Mouse (Mus musculus) neural tube, embryonic 11.5 days (tissue): Measurements from ENCODE around the gene Rnf144a. TPM values are rescaled to one million over a fixed set of nuclear protein-coding genes. Genes with fewer than 3 reads are reported as not detected.
A peak's percentile ranks its signal among the peaks of the same experiment; 100 is the strongest.

Source experiments
- ATAC-seq: fragments of 200-750 bp; cut with Nextera tagmentation; 2 replicates; pipeline ENCODE4 v1.8.0; 2017; ENCODE audit warnings: moderate number of reproducible peaks, mild to moderate bottlenecking, moderate TSS enrichment, moderate library complexity; ENCODE audit not compliant: insufficient read depth, low FRiP score, low TSS enrichment
- DNase-seq: peaks from one replicate; pipeline ENCODE4 v3.0.0-alpha.2; 2015; ENCODE audit warnings: low spot score
- H3K27ac ChIP-seq: fragments of 300-500 bp; sonication (generic); 2 replicates; pipeline ENCODE4 v1.5.1; 2014; ENCODE audit warnings: low read depth, mild to moderate bottlenecking, low read length
- H3K27me3 ChIP-seq: fragments of 300-500 bp; sonication (generic); 2 replicates; pipeline ENCODE4 v1.6.1; 2014; ENCODE audit warnings: mild to moderate bottlenecking, low read length, mixed read lengths; ENCODE audit not compliant: control insufficient read depth, insufficient read depth
- H3K36me3 ChIP-seq: fragments of 300-500 bp; sonication (generic); 2 replicates; pipeline ENCODE4 v1.6.1; 2014; ENCODE audit warnings: mild to moderate bottlenecking, low read length, moderate library complexity, mixed read lengths; ENCODE audit not compliant: control insufficient read depth, insufficient read depth
- H3K4me1 ChIP-seq: fragments of 300-500 bp; sonication (generic); 2 replicates; pipeline ENCODE4 v1.6.1; 2014; ENCODE audit warnings: low read length, mixed read lengths; ENCODE audit not compliant: control insufficient read depth, insufficient read depth
- H3K4me2 ChIP-seq: fragments of 300-500 bp; sonication (generic); 2 replicates; pipeline ENCODE4 v1.6.1; 2014; ENCODE audit warnings: low read depth, mild to moderate bottlenecking, moderate library complexity
- H3K4me3 ChIP-seq: fragments of 300-500 bp; sonication (generic); 2 replicates; pipeline ENCODE4 v1.5.1; 2014; ENCODE audit warnings: low read depth, low read length
- H3K9ac ChIP-seq: fragments of 300-500 bp; sonication (generic); 2 replicates; pipeline ENCODE4 v1.6.1; 2014; ENCODE audit warnings: mild to moderate bottlenecking, low read length
- H3K9me3 ChIP-seq: fragments of 300-500 bp; sonication (generic); 2 replicates; pipeline ENCODE4 v1.6.1; 2016; ENCODE audit warnings: low read length; ENCODE audit not compliant: control insufficient read depth
- WGBS: fragments of 180-500 bp; shearing (Covaris S2); extraction: QIAGEN DNeasy Blood & Tissue Kit; methylation state at CpG from one replicate; pipeline ENCODE4 v1.1.7; 2014; 5-methylcytosine and 5-hydroxymethylcytosine counted together
- polyA plus RNA-seq: library from polyadenylated mRNA; unstranded; fragments of >200 nt; fragmentation: Nextera tagmentation; extraction: Ambion mirVana; gene quantifications from 2 replicates; pipeline ENCODE4 v1.2.1, GENCODE M21; 2014

The Rnf144a gene
- polyA plus RNA-seq = 27.2 and 29.1 TPM in 2 replicates

- Histone ChIP-seq H3K4me2 (peak within 1 kb of the TSS; percentile 73), H3K27me3 (no peaks in the 10 kb centered on the region), H3K4me1 (peaks cover 21% of the 10 kb centered on the region), H3K9ac (peak within 1 kb of the TSS; percentile 99), H3K4me3 (peak within 1 kb of the TSS; percentile 92), H3K27ac (peak within 1 kb of the TSS; percentile 67), H3K9me3 (no peaks in the 10 kb centered on the region), H3K36me3 (no peaks in the 10 kb centered on the region)
- DNase-seq (peak; percentile 93), ATAC-seq (peak; percentile 90)
- WGBS = 1% methylated on average over 45 of the region's 45 CpGs
Measured at GRCm38 (mm10) chr12:26415104-26415771, at the start of gene Rnf144a. TSS of gene Rnf144a (minus strand) at chr12:26415254.

GRCm38 (mm10) chr12:26460091-26460490 is 45.0 kb upstream of the Rnf144a start:
- H3K4me3 ChIP-seq = no peak overlapping the region
- no peak for ATAC-seq

GRCm38 (mm10) chr12:26456028-26456698 is 41.1 kb upstream of the Rnf144a start, which contains the start of gene Rsad2:
TSS of gene Rsad2 (minus strand) at chr12:26456452.
- no peak within 1 kb of the TSS for H3K9ac ChIP-seq
- H3K4me2 ChIP-seq = no peak within 1 kb of the TSS
- H3K4me3 ChIP-seq = no peak within 1 kb of the TSS
- H3K27ac ChIP-seq = no peak within 1 kb of the TSS
- H3K36me3 ChIP-seq = no peaks in the 10 kb centered on the region
- 49% methylated on average over 13 of the region's 13 CpGs for WGBS
- H3K4me1 ChIP-seq = no peaks in the 10 kb centered on the region
- no peak for ATAC-seq
- H3K27me3 ChIP-seq = no peaks in the 10 kb centered on the region
- no peaks in the 10 kb centered on the region for H3K9me3 ChIP-seq
- DNase-seq = peak; percentile 25

More at GRCm38 (mm10) chr12:26460091-26460490, 45.0 kb upstream of the Rnf144a start:
- Histone ChIP-seq H3K27ac (no peak overlapping the region), H3K4me1 (no peaks in the 10 kb centered on the region), H3K27me3 (no peaks in the 10 kb centered on the region), H3K9me3 (no peaks in the 10 kb centered on the region), H3K9ac (no peak overlapping the region), H3K36me3 (no peaks in the 10 kb centered on the region), H3K4me2 (no peak overlapping the region)
- 71% methylated on average over 2 of the region's 2 CpGs for WGBS
- DNase-seq = no peak

GRCm38 (mm10) chr12:26454682-26455081 is 39.6 kb upstream of the Rnf144a start:
- no peak overlapping the region for H3K27ac ChIP-seq
- 75% methylated on average over 5 of the region's 5 CpGs for WGBS
- no peak for DNase-seq
- no peaks in the 10 kb centered on the region for H3K4me1 ChIP-seq
- H3K4me3 ChIP-seq = no peak overlapping the region
- H3K9ac ChIP-seq = no peak overlapping the region
- no peaks in the 10 kb centered on the region for H3K36me3 ChIP-seq
- H3K9me3 ChIP-seq = no peaks in the 10 kb centered on the region
- H3K4me2 ChIP-seq = no peak overlapping the region
- ATAC-seq = no peak
- H3K27me3 ChIP-seq = no peaks in the 10 kb centered on the region

GRCm38 (mm10) chr12:26452951-26453350 is 37.9 kb upstream of the Rnf144a start:
- Histone ChIP-seq H3K27me3 (no peaks in the 10 kb centered on the region), H3K9me3 (no peaks in the 10 kb centered on the region), H3K9ac (no peak overlapping the region), H3K36me3 (no peaks in the 10 kb centered on the region), H3K4me3 (no peak overlapping the region), H3K4me2 (no peak overlapping the region), H3K4me1 (no peaks in the 10 kb centered on the region), H3K27ac (no peak overlapping the region)
- 69% methylated on average over 4 of the region's 4 CpGs for WGBS
- no peak for ATAC-seq
- DNase-seq = no peak

- no peaks in the 10 kb centered on the region for H3K36me3 ChIP-seq
- no peak overlapping the region for H3K4me2 ChIP-seq
- ATAC-seq (no peak), DNase-seq (no peak)
- no peaks in the 10 kb centered on the region for H3K4me1 ChIP-seq
- no peak overlapping the region for H3K27ac ChIP-seq
- H3K4me3 ChIP-seq = no peak overlapping the region
- no peaks in the 10 kb centered on the region for H3K27me3 ChIP-seq
- no peaks in the 10 kb centered on the region for H3K9me3 ChIP-seq
- no peak overlapping the region for H3K9ac ChIP-seq
- WGBS = 67% methylated on average over 1 of the region's 1 CpGs
Measured at GRCm38 (mm10) chr12:26451150-26451549, 36.1 kb upstream of the Rnf144a start.

- Histone ChIP-seq H3K27me3 (no peaks in the 10 kb centered on the region), H3K4me3 (no peak overlapping the region), H3K36me3 (no peaks in the 10 kb centered on the region), H3K9ac (no peak overlapping the region), H3K4me1 (no peaks in the 10 kb centered on the region), H3K4me2 (no peak overlapping the region), H3K9me3 (no peaks in the 10 kb centered on the region), H3K27ac (no peak overlapping the region)
- WGBS = 98% methylated on average over 2 of the region's 2 CpGs
- ATAC-seq = no peak
- DNase-seq = no peak
Measured at GRCm38 (mm10) chr12:26449483-26449882, 34.4 kb upstream of the Rnf144a start.

- 80% methylated on average over 4 of the region's 4 CpGs for WGBS
- no peak overlapping the region for H3K4me3 ChIP-seq
- H3K9me3 ChIP-seq = no peaks in the 10 kb centered on the region
- no peak for ATAC-seq
- no peak overlapping the region for H3K9ac ChIP-seq
- no peaks in the 10 kb centered on the region for H3K27me3 ChIP-seq
- DNase-seq = no peak
- H3K36me3 ChIP-seq = no peaks in the 10 kb centered on the region
- H3K27ac ChIP-seq = no peak overlapping the region
- H3K4me1 ChIP-seq = no peaks in the 10 kb centered on the region
- no peak overlapping the region for H3K4me2 ChIP-seq
Measured at GRCm38 (mm10) chr12:26446377-26447045, 31.5 kb upstream of the Rnf144a start.
